Mouse (Mus musculus): ENCODE measurements around the gene Tnfrsf18. TPM values are rescaled to one million over a fixed set of nuclear protein-coding genes. Genes with fewer than 3 reads are reported as not detected.

The Tnfrsf18 gene
- polyA plus RNA-seq, 2 experiments = 1.9 to 4.7 TPM

DNA sequence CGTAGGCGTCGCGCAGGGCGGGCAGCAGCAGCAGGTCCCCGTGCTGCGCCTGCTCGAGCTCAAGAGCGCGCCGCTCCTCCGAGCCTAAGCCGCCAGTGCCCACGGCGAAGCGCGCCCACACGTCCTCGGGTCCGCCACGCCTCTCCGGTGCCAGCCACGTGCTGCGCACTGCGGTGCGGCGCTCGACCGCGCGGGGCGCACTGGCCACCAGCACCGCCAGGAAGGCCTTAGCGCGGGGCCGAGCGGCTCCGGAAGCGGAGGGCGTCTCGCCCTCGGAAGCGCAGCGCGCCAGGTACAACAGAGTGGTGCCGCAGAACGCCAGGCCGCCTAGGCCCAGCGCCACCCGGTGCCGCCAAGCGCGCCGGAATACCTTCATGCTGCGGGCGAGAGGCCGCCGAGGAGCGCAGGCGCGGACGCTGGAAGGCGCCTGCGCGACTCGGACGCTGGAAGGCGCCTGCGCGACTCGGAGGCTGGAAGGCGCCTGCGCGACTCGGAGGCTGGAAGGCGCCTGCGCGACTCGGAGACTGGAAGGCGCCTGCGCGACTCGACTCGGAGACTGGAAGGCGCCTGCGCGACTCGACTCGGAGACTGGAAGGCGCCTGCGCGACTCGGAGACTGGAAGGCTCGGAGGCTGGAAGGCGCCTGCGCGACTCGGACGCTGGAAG is 33.6 kb upstream of the Tnfrsf18 start, which contains the start of the genes B3galt6 and Sdf4:
Gene B3galt6, minus strand, starts transcription at position 409 of the 665 bp plus-strand sequence.
Gene Sdf4, plus strand, starts transcription at position 632 of the 665 bp plus-strand sequence.
- Histone ChIP-seq H3K4me1 (ENCODE audit: control insufficient read depth, insufficient read depth, low read length) (peaks cover 19% of the 10 kb centered on the region), H3K9me3 (ENCODE audit: control insufficient read depth, low read length) (no peaks in the 10 kb centered on the region), H3K27ac (replicated peaks; ENCODE audit: low read depth, low read length) (peak within 1 kb of the TSS; percentile 95), H3K4me2 (replicated peaks; ENCODE audit: low read depth, low read length, severe bottlenecking) (peak within 1 kb of the TSS; percentile 98), H3K9ac (ENCODE audit: low read depth, low read length, severe bottlenecking) (peak within 1 kb of the TSS; percentile 88), H3K36me3 (ENCODE audit: control insufficient read depth, insufficient read depth, low read length) (peaks cover 16% of the 10 kb centered on the region), H3K27me3 (ENCODE audit: control insufficient read depth, insufficient read depth, low read length) (no peaks in the 10 kb centered on the region), H3K4me3 (replicated peaks; ENCODE audit: low read length) (peak within 1 kb of the TSS; percentile 88)
- 1% methylated on average over 73 of the region's 99 CpGs for WGBS
- ATAC-seq (ENCODE audit: low FRiP score, low read depth) (peak; percentile 80), DNase-seq (ENCODE audit: low spot score) (peak; percentile 67)
- peak; percentile 81; the same call in 1 of the 2 replicates for TF ChIP-seq POLR2A (IDR thresholded peaks at IDR 0.05; ENCODE audit: borderline replicate concordance, extremely low read depth, insufficient read depth, insufficient read length)

DNA sequence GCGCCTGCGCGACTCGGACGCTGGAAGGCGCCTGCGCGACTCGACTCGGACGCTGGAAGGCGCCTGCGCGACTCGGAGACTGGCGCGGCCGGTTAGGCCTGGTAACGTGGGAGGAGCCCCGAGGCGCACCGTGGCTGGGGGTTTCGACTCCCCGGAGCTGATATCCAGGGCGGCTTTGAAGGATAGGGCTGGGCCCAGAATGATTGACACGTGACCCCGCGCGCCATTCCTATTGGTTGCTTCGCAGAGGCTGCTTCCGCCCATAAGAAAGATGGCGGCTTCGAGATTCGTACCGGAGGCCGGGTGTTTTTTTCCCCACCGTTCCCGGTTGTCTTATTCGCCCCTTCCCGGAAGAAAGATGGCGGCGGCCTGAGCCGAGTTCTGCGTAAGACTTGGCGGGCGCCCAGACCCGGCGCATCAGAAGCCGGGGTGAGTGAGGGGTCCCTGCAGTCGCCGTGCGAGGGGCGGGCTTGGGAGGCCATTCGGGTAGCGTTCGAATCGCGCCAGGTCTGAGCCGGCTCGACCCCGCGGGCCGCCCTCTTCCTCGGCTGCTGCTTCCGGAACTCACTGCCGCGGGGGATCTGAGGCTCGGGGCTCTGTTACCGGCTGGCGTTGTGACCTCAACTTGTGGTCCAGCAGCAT is 32.9 kb upstream of the Tnfrsf18 start:
- Histone ChIP-seq H3K27me3 (ENCODE audit: control insufficient read depth, insufficient read depth, low read length) (no peaks in the 10 kb centered on the region), H3K36me3 (ENCODE audit: control insufficient read depth, insufficient read depth, low read length) (peaks cover 23% of the 10 kb centered on the region), H3K4me3 (replicated peaks; ENCODE audit: low read length) (peak overlapping the region; percentile 88), H3K4me2 (replicated peaks; ENCODE audit: low read depth, low read length, severe bottlenecking) (peak overlapping the region; percentile 59), H3K9ac (ENCODE audit: low read depth, low read length, severe bottlenecking) (peak overlapping the region; percentile 88), H3K4me1 (ENCODE audit: control insufficient read depth, insufficient read depth, low read length) (peaks cover 19% of the 10 kb centered on the region), H3K9me3 (ENCODE audit: control insufficient read depth, low read length) (no peaks in the 10 kb centered on the region), H3K27ac (replicated peaks; ENCODE audit: low read depth, low read length) (peak overlapping the region; percentile 86)
- ATAC-seq (ENCODE audit: low FRiP score, low read depth) (peak; percentile 89), DNase-seq (ENCODE audit: low spot score) (peak; percentile 98)
- WGBS = under 1% methylated on average over 70 of the region's 70 CpGs
- peak; percentile 53; the same call in 1 of the 2 replicates for TF ChIP-seq POLR2A (IDR thresholded peaks at IDR 0.05; ENCODE audit: borderline replicate concordance, extremely low read depth, insufficient read depth, insufficient read length)

DNA sequence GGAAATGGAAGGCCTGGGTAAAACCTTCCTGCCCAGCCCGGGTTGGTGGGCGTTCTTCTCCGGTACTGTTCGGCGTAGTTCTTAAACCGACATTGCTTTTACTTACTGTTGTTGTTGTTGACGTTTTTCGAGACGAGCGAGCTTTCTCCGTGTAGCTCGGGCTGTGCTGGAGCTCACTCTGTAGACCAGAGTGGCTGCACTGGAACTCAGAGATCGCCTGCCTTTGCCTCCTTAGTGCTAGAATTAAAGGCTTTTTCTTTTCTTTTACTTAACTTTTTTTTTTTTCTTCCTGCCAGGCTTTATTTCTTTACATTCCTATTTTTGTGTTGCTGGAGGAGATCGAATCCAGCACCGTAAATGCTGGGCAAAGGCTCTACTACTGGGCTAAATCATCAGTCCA is 32.4 kb upstream of the Tnfrsf18 start:
- no peak for TF ChIP-seq POLR2A (IDR thresholded peaks at IDR 0.05; ENCODE audit: borderline replicate concordance, extremely low read depth, insufficient read depth, insufficient read length)
- 4% methylated on average over 15 of the region's 15 CpGs for WGBS
- Histone ChIP-seq H3K27ac (replicated peaks; ENCODE audit: low read depth, low read length) (peak overlapping the region; percentile 86), H3K27me3 (ENCODE audit: control insufficient read depth, insufficient read depth, low read length) (no peaks in the 10 kb centered on the region), H3K36me3 (ENCODE audit: control insufficient read depth, insufficient read depth, low read length) (peaks cover 28% of the 10 kb centered on the region), H3K9me3 (ENCODE audit: control insufficient read depth, low read length) (no peaks in the 10 kb centered on the region), H3K4me2 (replicated peaks; ENCODE audit: low read depth, low read length, severe bottlenecking) (peak overlapping the region; percentile 59), H3K9ac (ENCODE audit: low read depth, low read length, severe bottlenecking) (peak overlapping the region; percentile 88), H3K4me3 (replicated peaks; ENCODE audit: low read length) (peak overlapping the region; percentile 88), H3K4me1 (ENCODE audit: control insufficient read depth, insufficient read depth, low read length) (peaks cover 19% of the 10 kb centered on the region)
- DNase-seq (ENCODE audit: low spot score) (no peak), ATAC-seq (ENCODE audit: low FRiP score, low read depth) (no peak)

DNA sequence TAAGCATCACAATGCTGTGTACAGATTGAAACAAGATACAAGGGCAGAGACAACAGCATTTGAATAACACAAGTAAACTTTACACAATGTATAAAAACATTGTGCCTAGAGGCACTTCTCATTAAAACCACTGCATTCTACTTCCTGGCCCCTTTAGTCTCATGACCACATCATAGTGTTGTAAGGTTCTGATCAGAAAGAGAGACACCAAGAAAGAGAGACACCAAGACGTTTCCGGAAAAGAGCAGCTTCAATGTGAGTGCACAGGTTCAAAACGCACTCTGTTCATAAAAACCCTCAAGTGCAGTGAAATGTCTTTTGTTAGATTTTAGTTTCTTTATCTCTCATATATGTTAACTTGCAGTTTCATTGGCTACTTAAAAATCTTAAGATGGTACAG is 21.9 kb upstream of the Tnfrsf18 start:
- ATAC-seq (ENCODE audit: low FRiP score, low read depth) = no peak
- H3K36me3 ChIP-seq (ENCODE audit: control insufficient read depth, insufficient read depth, low read length) = peaks cover 90% of the 10 kb centered on the region

DNA sequence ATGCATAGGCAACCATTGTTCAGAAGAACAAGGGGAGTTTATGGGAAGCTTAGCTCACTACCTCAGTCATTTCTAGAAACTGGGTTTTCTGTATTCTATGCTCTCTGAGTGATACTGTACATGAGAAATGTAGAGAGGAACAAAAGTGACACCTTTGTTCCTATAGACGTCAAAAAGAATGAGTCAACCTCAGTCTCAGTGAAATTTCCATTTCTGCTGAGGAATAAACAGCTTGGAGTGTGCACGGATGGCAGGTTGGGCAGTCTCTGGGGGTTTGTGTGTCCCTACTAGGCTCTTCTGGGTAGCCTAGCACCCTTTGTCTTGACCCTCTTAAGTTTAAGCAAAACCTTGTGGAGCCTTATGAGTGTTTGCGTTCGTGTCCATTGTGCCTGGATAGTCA is 17.6 kb upstream of the Tnfrsf18 start:
- no peaks in the 10 kb centered on the region for H3K27me3 ChIP-seq (ENCODE audit: control insufficient read depth, insufficient read depth, low read length)
- DNase-seq (ENCODE audit: low spot score) (no peak), ATAC-seq (ENCODE audit: low FRiP score, low read depth) (no peak)
- TF ChIP-seq POLR2A (IDR thresholded peaks at IDR 0.05; ENCODE audit: borderline replicate concordance, extremely low read depth, insufficient read depth, insufficient read length) = no peak
- H3K4me1 ChIP-seq (ENCODE audit: control insufficient read depth, insufficient read depth, low read length) = no peaks in the 10 kb centered on the region
- H3K27ac ChIP-seq (replicated peaks; ENCODE audit: low read depth, low read length) = no peak overlapping the region
- H3K4me2 ChIP-seq (replicated peaks; ENCODE audit: low read depth, low read length, severe bottlenecking) = no peak overlapping the region
- H3K9ac ChIP-seq (ENCODE audit: low read depth, low read length, severe bottlenecking) = no peak overlapping the region
- no peak overlapping the region for H3K4me3 ChIP-seq (replicated peaks; ENCODE audit: low read length)
- no peaks in the 10 kb centered on the region for H3K9me3 ChIP-seq (ENCODE audit: control insufficient read depth, low read length)
- peaks cover 91% of the 10 kb centered on the region for H3K36me3 ChIP-seq (ENCODE audit: control insufficient read depth, insufficient read depth, low read length)
- 92% methylated on average over 4 of the region's 4 CpGs for WGBS

More for the DNA sequence above, 21.9 kb upstream of the Tnfrsf18 start:
- Histone ChIP-seq H3K9me3 (ENCODE audit: control insufficient read depth, low read length) (no peaks in the 10 kb centered on the region), H3K4me1 (ENCODE audit: control insufficient read depth, insufficient read depth, low read length) (no peaks in the 10 kb centered on the region), H3K27ac (replicated peaks; ENCODE audit: low read depth, low read length) (no peak overlapping the region), H3K27me3 (ENCODE audit: control insufficient read depth, insufficient read depth, low read length) (no peaks in the 10 kb centered on the region), H3K9ac (ENCODE audit: low read depth, low read length, severe bottlenecking) (no peak overlapping the region), H3K4me2 (replicated peaks; ENCODE audit: low read depth, low read length, severe bottlenecking) (no peak overlapping the region), H3K4me3 (replicated peaks; ENCODE audit: low read length) (no peak overlapping the region)
- no peak for DNase-seq (ENCODE audit: low spot score)
- WGBS = 89% methylated on average over 3 of the region's 3 CpGs
- TF ChIP-seq POLR2A (IDR thresholded peaks at IDR 0.05; ENCODE audit: borderline replicate concordance, extremely low read depth, insufficient read depth, insufficient read length) = no peak

Data from limb, embryonic 14.5 days (tissue).